Mouse (Mus musculus) thymus, postnatal 14 days (tissue): ENCODE results near the gene Tspan6.

Source experiments
- DNase-seq: peaks from one replicate; pipeline ENCODE4 v3.0.0; 2021

The Tspan6 gene

GRCm38 (mm10) chrX:133898014-133898542 is at the start of gene Tspan6:
Gene Tspan6 (minus strand): TSS chrX:133898429.
- peak; percentile 88 for DNase-seq

GRCm38 (mm10) chrX:133947427-133947826 is 49.2 kb upstream of the Tspan6 start:
- peak; percentile 51 for DNase-seq

GRCm38 (mm10) chrX:133939561-133939960 is 41.3 kb upstream of the Tspan6 start:
- no peak for DNase-seq

GRCm38 (mm10) chrX:133936605-133937225 is 38.5 kb upstream of the Tspan6 start:
- DNase-seq: no peak

- peak; percentile 34 for DNase-seq
Measured at GRCm38 (mm10) chrX:133931302-133932013, 33.2 kb upstream of the Tspan6 start.

- DNase-seq: no peak
Measured at GRCm38 (mm10) chrX:133926760-133927159, 28.5 kb upstream of the Tspan6 start.

- no peak for DNase-seq
Measured at GRCm38 (mm10) chrX:133921187-133921586, 23.0 kb upstream of the Tspan6 start.

GRCm38 (mm10) chrX:133914219-133914618 is 16.0 kb upstream of the Tspan6 start:
- DNase-seq: no peak

GRCm38 (mm10) chrX:133913006-133913405 is 14.8 kb upstream of the Tspan6 start:
- no peak for DNase-seq

- DNase-seq: no peak
Measured at GRCm38 (mm10) chrX:133911397-133912103, 13.3 kb upstream of the Tspan6 start.

- DNase-seq: no peak
Measured at GRCm38 (mm10) chrX:133908261-133908660, 10.0 kb upstream of the Tspan6 start, which contains the start of gene Srpx2. Gene Srpx2 (plus strand): TSS chrX:133908426.

GRCm38 (mm10) chrX:133888111-133888510 is 10.1 kb downstream of the Tspan6 start:
- DNase-seq: no peak

GRCm38 (mm10) chrX:133887308-133887707 is 10.9 kb downstream of the Tspan6 start:
- DNase-seq: no peak

- DNase-seq: no peak
Measured at GRCm38 (mm10) chrX:133869743-133870142, 28.5 kb downstream of the Tspan6 start.

GRCm38 (mm10) chrX:133853637-133854036 is 44.6 kb downstream of the Tspan6 start:
- DNase-seq: no peak

- no peak for DNase-seq
Measured at GRCm38 (mm10) chrX:133850680-133851079, 47.5 kb downstream of the Tspan6 start, which contains the start of gene Tnmd. Gene Tnmd (plus strand): TSS chrX:133850980.
